Mouse (Mus musculus) thymus, adult 2 months (tissue): Measurements from ENCODE around the gene Baz1b.

Experiments
- CTCF ChIP-seq: fragments of 200-500 bp; IDR thresholded peaks from 2 replicates; pipeline ENCODE4 v1.5.1; 2012; ENCODE audit warnings: mild to moderate bottlenecking, control low read depth, low read length, moderate library complexity, borderline replicate concordance; ENCODE audit not compliant: control insufficient read depth, poor library complexity, insufficient read depth; ENCODE audit errors: extremely low read depth
- POLR2A ChIP-seq: fragments of 200-500 bp; IDR thresholded peaks from 2 replicates; pipeline ENCODE4 v1.6.1; 2012; ENCODE audit warnings: mild to moderate bottlenecking, low read length, control low read depth, moderate library complexity; ENCODE audit not compliant: control insufficient read depth, poor library complexity, insufficient read depth; ENCODE audit errors: extremely low read depth

DNA sequence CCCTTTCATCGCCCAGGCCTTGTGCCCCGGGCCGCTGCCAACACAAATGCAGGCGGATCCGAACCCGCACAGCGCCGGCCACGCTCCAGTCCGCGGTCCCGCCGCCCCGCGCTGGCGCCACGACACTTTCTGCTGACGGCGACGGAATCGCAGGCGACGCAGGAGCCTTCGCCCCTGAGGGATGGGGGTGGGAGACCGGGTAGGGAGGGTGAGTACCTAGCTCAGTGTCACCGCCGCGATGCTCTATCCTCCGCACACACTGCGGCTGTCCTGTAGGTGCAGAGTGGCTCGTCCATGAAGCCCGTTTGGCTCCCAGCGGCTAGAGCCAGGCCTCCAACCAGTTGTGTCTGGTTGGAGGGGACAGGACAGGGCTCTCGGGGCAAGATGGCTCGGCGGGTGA, 89.5 kb downstream of the Baz1b start:
- no peak for TF ChIP-seq POLR2A
- no peak for TF ChIP-seq CTCF
